Mouse (Mus musculus) A20 (cell line): ENCODE measurements around the gene Fuca1.
A peak's percentile ranks its signal among the peaks of the same experiment; 100 is the strongest.
"Not testable (repeated sequence)": the region's sequence is repeated elsewhere in the genome, so short reads cannot be mapped to it uniquely, and the experiment has no call there.

Experiments used
- DNase-seq: peaks from one replicate; pipeline ENCODE4 v3.0.0-alpha.2; 2011; ENCODE audit warnings: low read depth, low spot score

Fuca1 gene

DNA sequence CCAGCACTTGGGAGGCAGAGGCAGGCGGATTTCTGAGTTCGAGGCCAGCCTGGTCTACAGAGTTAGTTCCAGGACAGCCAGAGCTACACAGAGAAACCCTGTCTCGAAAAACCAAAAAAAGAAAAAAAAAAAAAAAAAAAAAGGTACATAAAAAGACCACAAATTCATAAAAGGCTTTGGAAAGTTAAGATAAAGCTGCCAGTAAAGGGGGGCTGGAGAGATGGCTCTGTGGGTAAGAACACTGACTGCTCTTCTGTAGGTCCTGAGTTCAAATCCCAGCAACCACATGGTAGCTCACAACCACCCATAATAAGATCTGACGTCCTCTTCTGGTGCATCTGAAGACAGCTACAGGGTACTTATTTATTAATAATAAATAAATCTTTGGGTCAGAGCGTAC is 59.7 kb downstream of the Fuca1 start:
- not testable (repeated sequence) for DNase-seq

GRCm38 (mm10) chr4:135981524-135982063 is 61.1 kb downstream of the Fuca1 start:
- DNase-seq, result peak; percentile 50

DNA sequence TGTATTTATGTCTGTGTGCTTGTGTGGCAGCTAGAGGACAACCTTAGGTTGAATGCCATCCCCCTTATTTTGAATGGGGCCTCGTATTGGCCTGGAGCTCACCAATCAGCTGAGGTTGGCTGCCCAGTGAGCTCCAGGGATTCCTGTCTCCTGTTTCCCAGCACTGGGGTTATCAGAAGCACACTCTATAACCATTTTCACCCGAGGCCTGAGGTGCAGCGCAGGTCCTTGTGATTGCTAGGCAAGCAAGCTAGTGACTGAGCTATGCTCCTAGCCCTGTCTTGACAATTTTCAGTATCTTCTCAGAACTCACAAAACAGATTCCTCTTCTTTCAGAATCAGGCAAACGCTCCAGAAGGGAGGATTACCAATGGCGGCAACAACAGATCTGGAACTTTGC is 64.0 kb downstream of the Fuca1 start:
- DNase-seq, result no peak

GRCm38 (mm10) chr4:135985193-135985592 is 64.7 kb downstream of the Fuca1 start:
- DNase-seq, result no peak

DNA sequence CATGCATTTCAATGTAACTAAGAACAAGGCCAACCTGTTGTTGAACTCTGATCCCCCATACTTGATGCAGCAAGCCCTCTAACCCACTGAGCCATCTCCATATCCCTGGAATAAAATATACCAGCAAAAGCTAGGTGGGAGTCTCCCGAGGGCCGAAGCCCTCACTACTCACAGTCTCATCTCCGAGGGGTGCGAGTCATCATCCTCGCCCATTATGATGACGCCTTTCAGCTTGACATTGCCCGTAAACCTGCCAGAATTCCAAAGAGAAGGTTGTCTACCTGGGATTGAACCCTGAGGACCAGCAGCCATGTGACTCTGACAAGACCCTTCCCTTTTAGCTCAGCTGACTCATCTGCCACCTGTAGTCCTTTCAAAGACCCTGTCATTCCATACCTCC is 65.2 kb downstream of the Fuca1 start:
- no peak for DNase-seq

DNA sequence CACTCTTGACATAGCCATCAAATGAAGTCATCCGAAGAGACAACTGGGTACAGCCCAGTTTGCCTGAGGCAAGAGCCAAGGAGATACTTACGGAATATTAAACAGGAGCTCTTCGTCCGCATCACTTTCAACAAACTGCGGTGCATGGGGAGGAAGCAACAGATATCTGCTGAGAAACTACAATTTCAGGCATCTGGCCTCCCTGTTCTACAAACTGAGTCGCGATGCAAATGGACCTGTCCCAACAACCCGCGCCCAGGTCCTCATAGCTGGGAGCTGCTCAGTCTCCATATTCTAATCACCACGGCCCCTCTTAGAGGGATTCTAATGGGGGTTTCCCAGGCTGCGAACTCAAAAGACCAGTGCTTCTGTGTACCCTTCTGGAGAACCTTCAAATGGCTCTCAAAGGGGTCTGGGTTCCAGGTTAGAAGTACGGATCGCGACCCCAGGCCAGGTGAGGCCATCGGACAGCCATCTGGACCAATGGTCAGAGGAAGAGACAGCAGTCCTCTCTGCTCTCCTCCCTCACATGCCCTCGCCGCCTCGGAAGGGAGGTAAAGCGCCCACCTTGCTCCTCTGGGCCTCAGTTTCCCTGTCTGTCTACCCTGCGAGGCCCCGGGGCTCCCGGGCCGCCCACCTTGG is 65.9 kb downstream of the Fuca1 start:
- DNase-seq, result peak; percentile 46

GRCm38 (mm10) chr4:135986943-135987710 is 66.6 kb downstream of the Fuca1 start, which contains the start of gene Pithd1:
Pithd1 (minus strand) TSS chr4:135987264.
- peak; percentile 97 for DNase-seq

- peak; percentile 17 for DNase-seq
Observed at GRCm38 (mm10) chr4:135987714-135988113, 67.2 kb downstream of the Fuca1 start.
